8 mouse cellular contexts compared by ENCODE assay signal in the genomic region with DNA sequence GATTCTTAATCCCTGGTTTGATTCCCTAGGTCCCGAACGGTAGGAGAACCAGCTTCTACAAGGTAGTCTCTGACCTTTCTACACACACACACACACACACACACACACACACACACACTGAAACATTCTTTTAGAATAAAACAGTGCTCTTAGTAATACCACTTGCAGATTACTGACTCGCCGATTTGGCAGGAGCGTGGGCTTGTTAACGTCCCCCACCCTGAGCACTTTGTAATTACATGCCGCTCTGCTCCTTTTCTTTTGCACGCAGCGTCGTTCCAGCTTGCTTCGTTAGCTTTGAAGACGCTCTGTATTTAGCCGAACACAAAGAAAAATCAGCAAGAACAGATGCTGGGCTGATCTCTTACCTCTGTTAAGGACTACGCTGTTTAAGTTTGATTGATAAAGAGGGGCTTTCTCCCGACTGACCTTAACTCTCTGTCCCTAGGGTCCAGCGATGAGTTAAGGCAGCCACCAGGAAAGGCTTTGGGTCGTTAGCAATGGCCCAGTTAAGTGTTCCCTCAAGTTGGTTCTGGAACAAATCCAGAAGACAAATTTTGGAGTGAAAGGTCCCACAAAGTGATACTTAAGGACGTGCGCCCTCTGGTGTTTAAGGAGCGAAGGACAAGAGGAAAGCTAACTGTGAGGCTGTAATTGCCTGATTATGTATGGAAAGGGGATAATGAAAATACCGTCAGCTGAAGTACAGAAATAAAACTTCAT. TPM values are rescaled to one million over a fixed set of nuclear protein-coding genes. Genes with fewer than 3 reads are reported as not detected.
DNase-seq lines count a peak whose midpoint lies in the region; ATAC-seq and TF ChIP-seq lines count a peak whose summit lies in the region.

No protein-coding gene starts in this region.

- H3K36me3 ChIP-seq in heart, embryonic 15.5 days: no peaks in the 10 kb centered on the region
- no peaks in the 10 kb centered on the region for H3K36me3 ChIP-seq in liver, embryonic 11.5 days (ENCODE audit: control insufficient read depth, insufficient read depth, low read length)
- no peaks in the 10 kb centered on the region for H3K36me3 ChIP-seq in stomach, postnatal 0 days (ENCODE audit: control insufficient read depth, insufficient read depth, low read length)

- peak overlapping the region; percentile 35 for H3K4me3 ChIP-seq in heart, embryonic 15.5 days
- no peak overlapping the region for H3K4me3 ChIP-seq in liver, embryonic 11.5 days (ENCODE audit: low read depth, low read length)
- peak overlapping the region; percentile 33 for H3K4me3 ChIP-seq in stomach, postnatal 0 days (ENCODE audit: low read depth, low read length)

- 0 out of 2 replicates have a peak, but pooled peaks cover 4% of the 10 kb centered on the region for H3K4me1 ChIP-seq in heart, embryonic 15.5 days (replicated peaks)
- H3K4me1 ChIP-seq in liver, embryonic 11.5 days (replicated peaks; ENCODE audit: control insufficient read depth, insufficient read depth, low read length): no peaks in the 10 kb centered on the region
- no peaks in the 10 kb centered on the region for H3K4me1 ChIP-seq in stomach, postnatal 0 days (replicated peaks; ENCODE audit: control insufficient read depth, insufficient read depth)

- WGBS in heart, embryonic 15.5 days: 28% methylated on average over 21 of the region's 21 CpGs
- WGBS in liver, embryonic 11.5 days: 43% methylated on average over 21 of the region's 21 CpGs
- 20% methylated on average over 21 of the region's 21 CpGs for WGBS in stomach, postnatal 0 days

- no peaks in the 10 kb centered on the region for H3K9me3 ChIP-seq in heart, embryonic 15.5 days (replicated peaks)
- no peaks in the 10 kb centered on the region for H3K9me3 ChIP-seq in liver, embryonic 11.5 days (ENCODE audit: control insufficient read depth, low read length)
- no peaks in the 10 kb centered on the region for H3K9me3 ChIP-seq in stomach, postnatal 0 days (ENCODE audit: control insufficient read depth, low read length)

- ATAC-seq in heart, embryonic 15.5 days (replicated peaks; ENCODE audit: insufficient number of reproducible peaks, insufficient read depth, low FRiP score, low read depth): 0 out of 2 replicates have a peak, but pooled peaks have one; percentile 35
- no peak for ATAC-seq in liver, embryonic 11.5 days (replicated peaks; ENCODE audit: low FRiP score)
- ATAC-seq in stomach, postnatal 0 days (ENCODE audit: low FRiP score, low TSS enrichment): peak; percentile 29; the same call in 1 of the 2 replicates

- TF ChIP-seq EP300 in stomach, postnatal 0 days (optimal IDR thresholded peaks at IDR 0.05): no peak

- peak; percentile 95 for TF ChIP-seq CTCF in stomach, postnatal 0 days (IDR thresholded peaks at IDR 0.05; ENCODE audit: low read depth)

- peak overlapping the region; percentile 16; the same call in 1 of the 2 replicates for H3K9ac ChIP-seq in heart, embryonic 15.5 days
- no peak overlapping the region for H3K9ac ChIP-seq in liver, embryonic 11.5 days (ENCODE audit: low read depth, low read length)
- peak overlapping the region; percentile 53 for H3K9ac ChIP-seq in stomach, postnatal 0 days (ENCODE audit: low read length)

- peak overlapping the region; percentile 66 for H3K4me2 ChIP-seq in heart, embryonic 15.5 days
- H3K4me2 ChIP-seq in liver, embryonic 11.5 days: peak overlapping the region; percentile 46
- peak overlapping the region; percentile 52 for H3K4me2 ChIP-seq in stomach, postnatal 0 days (replicated peaks; ENCODE audit: low read depth)

- DNase-seq in CD4-positive, CD25-positive, alpha-beta regulatory T cell, adult 2 months (ENCODE audit: low read depth, low spot score): peak; percentile 68
- DNase-seq in brain, adult 2 months (ENCODE audit: low read depth, low spot score): peak; percentile 88
- DNase-seq in fibroblast of lung, adult 2 months (ENCODE audit: low read depth): peak; percentile 60
- DNase-seq in kidney, postnatal 10 days: peak; percentile 88
- peak; percentile 42 for DNase-seq in liver, embryonic 11.5 days (ENCODE audit: low spot score)
- peak; percentile 83 for DNase-seq in neural tube, embryonic 10.5 days (ENCODE audit: extremely low spot score, low spot score)
- peak; percentile 72 for DNase-seq in stomach, postnatal 0 days (ENCODE audit: low spot score)

- no peaks in the 10 kb centered on the region for H3K27me3 ChIP-seq in heart, embryonic 15.5 days
- H3K27me3 ChIP-seq in liver, embryonic 11.5 days (replicated peaks; ENCODE audit: control insufficient read depth, insufficient read depth, low read length): no peaks in the 10 kb centered on the region
- no peaks in the 10 kb centered on the region for H3K27me3 ChIP-seq in stomach, postnatal 0 days (ENCODE audit: control insufficient read depth, insufficient read depth, low read length)

- H3K27ac ChIP-seq in heart, embryonic 15.5 days: no peak overlapping the region
- H3K27ac ChIP-seq in liver, embryonic 11.5 days (ENCODE audit: low read depth, low read length): no peak overlapping the region
- no peak overlapping the region for H3K27ac ChIP-seq in stomach, postnatal 0 days (replicated peaks)

RNA-seq across cellular contexts. Expression of a gene that starts 26.1 kb away (rescaled TPM):
- 39.8 and 43.2 TPM in 2 replicates for polyA plus RNA-seq in heart, embryonic 15.5 days (2015; fragmentation: Nextera tagmentation; extraction: Ambion mirVana)
- 69.7 and 70.6 TPM in 2 replicates for polyA plus RNA-seq in liver, embryonic 11.5 days (2014; fragmentation: Nextera tagmentation; extraction: Ambion mirVana)
- 71.6 and 79.2 TPM in 2 replicates for polyA plus RNA-seq in stomach, postnatal 0 days (2015; fragmentation: Nextera tagmentation; extraction: Ambion mirVana)

RNA-seq across cellular contexts. Expression of a gene that starts 49.7 kb away (rescaled TPM):
- 18.2 and 18.6 TPM in 2 replicates for polyA plus RNA-seq in heart, embryonic 15.5 days (2015; fragmentation: Nextera tagmentation; extraction: Ambion mirVana)
- 3.9 and 5.1 TPM in 2 replicates for polyA plus RNA-seq in liver, embryonic 11.5 days (2014; fragmentation: Nextera tagmentation; extraction: Ambion mirVana)
- polyA plus RNA-seq in stomach, postnatal 0 days (2015; fragmentation: Nextera tagmentation; extraction: Ambion mirVana): 20.7 and 21.0 TPM in 2 replicates
